Mouse (Mus musculus): ENCODE data around the gene Mcm10. TPM values are rescaled to one million over a fixed set of nuclear protein-coding genes. Genes with fewer than 3 reads are reported as not detected.

Mcm10 gene
- polyA plus RNA-seq (2017; shearing (Covaris generic)), result 1.3 TPM

GRCm38 (mm10) chr2:5012491-5013324 is at the start of gene Mcm10:
Mcm10 (minus strand) TSS chr2:5012791.

GRCm38 (mm10) chr2:4975807-4976206 is 36.8 kb downstream of the Mcm10 start, which contains the start of gene Ucma:
Ucma (plus strand) TSS chr2:4976122.

Other genes with a start within 250 kb of the Mcm10 start
- 40.2 TPM for gene Sephs1, start 131.2 kb downstream of the Mcm10 start, polyA plus RNA-seq (2017; shearing (Covaris generic))
- gene Phyh, start 93.8 kb downstream of the Mcm10 start, polyA plus RNA-seq (2017; shearing (Covaris generic)), result 72.9 TPM
- not detected for gene Ucma, start 36.7 kb downstream of the Mcm10 start, polyA plus RNA-seq (2017; shearing (Covaris generic))
- gene Optn, start 51.3 kb upstream of the Mcm10 start, polyA plus RNA-seq (2017; shearing (Covaris generic)), result 1.6 TPM
- gene Ccdc3, start 125.0 kb upstream of the Mcm10 start, polyA plus RNA-seq (2017; shearing (Covaris generic)), result not detected